In the genomic region with DNA sequence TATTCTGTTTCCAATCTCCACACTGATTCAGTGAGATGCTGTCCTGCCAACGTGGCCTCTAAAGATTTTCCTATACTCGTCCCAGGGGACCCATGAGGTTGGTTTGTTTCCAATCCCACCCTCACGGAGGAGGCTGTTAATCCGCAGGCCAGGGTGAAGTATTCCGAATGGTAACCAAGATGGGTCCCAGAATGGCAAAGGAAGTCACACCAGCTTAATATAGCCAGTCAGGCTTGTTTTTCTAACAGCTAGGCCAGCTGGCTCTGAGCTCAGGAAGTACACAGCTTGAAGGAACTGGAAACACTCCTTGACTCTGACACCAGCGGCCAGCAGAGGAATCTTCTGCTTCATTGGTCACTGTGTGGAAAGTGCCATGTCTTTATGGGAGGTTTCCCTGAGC, we compare ENCODE assay signal across 10 mouse cellular contexts. TPM values are rescaled to one million over a fixed set of nuclear protein-coding genes. Genes with fewer than 3 reads are reported as not detected.
DNase-seq lines count a peak whose midpoint lies in the region; ATAC-seq and TF ChIP-seq lines count a peak whose summit lies in the region.
"Had no signal": no experiment of that assay in that cellular context is flagged by ENCODE, and none has a peak within 500 bp of the region (broad histone marks: within the 10 kb centered on the region; RNA-seq: fewer than 3 reads in every experiment).

No protein-coding gene starts in this region.

- H3K9me3 ChIP-seq in limb, embryonic 14.5 days (ENCODE audit: control insufficient read depth, low read length) = no peaks in the 10 kb centered on the region
- H3K9me3 ChIP-seq in limb, embryonic 10.5 days (replicated peaks) = no peaks in the 10 kb centered on the region
- no peaks in the 10 kb centered on the region for H3K9me3 ChIP-seq in lung, postnatal 0 days (ENCODE audit: low read length)
- no peaks in the 10 kb centered on the region for H3K9me3 ChIP-seq in forebrain, embryonic 14.5 days (replicated peaks; ENCODE audit: control insufficient read depth, low read length)
- H3K9me3 ChIP-seq: hindbrain, embryonic 10.5 days; limb, embryonic 12.5 days had no signal

- no peaks in the 10 kb centered on the region for H3K4me1 ChIP-seq in limb, embryonic 14.5 days (ENCODE audit: control insufficient read depth, insufficient read depth, low read length)
- H3K4me1 ChIP-seq in limb, embryonic 10.5 days = peaks cover 9% of the 10 kb centered on the region
- no peaks in the 10 kb centered on the region for H3K4me1 ChIP-seq in lung, postnatal 0 days (ENCODE audit: insufficient read depth, low read depth, low read length)
- H3K4me1 ChIP-seq in forebrain, embryonic 14.5 days (ENCODE audit: control insufficient read depth, insufficient read depth, low read length) = no peaks in the 10 kb centered on the region
- H3K4me1 ChIP-seq: hindbrain, embryonic 10.5 days; limb, embryonic 12.5 days had no signal

- TF ChIP-seq EP300 in lung, postnatal 0 days (IDR thresholded peaks at IDR 0.05) = no peak

- no peaks in the 10 kb centered on the region for H3K27me3 ChIP-seq in limb, embryonic 14.5 days (ENCODE audit: control insufficient read depth, insufficient read depth, low read length)
- no peaks in the 10 kb centered on the region for H3K27me3 ChIP-seq in limb, embryonic 10.5 days (ENCODE audit: low read depth, poor library complexity, severe bottlenecking)
- H3K27me3 ChIP-seq in lung, postnatal 0 days (replicated peaks; ENCODE audit: insufficient read depth, low read length) = no peaks in the 10 kb centered on the region
- no peaks in the 10 kb centered on the region for H3K27me3 ChIP-seq in forebrain, embryonic 14.5 days (replicated peaks; ENCODE audit: control insufficient read depth, insufficient read depth, low read length)
- H3K27me3 ChIP-seq: limb, embryonic 12.5 days had no signal

- H3K4me2 ChIP-seq in limb, embryonic 14.5 days (replicated peaks; ENCODE audit: low read depth, low read length, severe bottlenecking) = no peak overlapping the region
- H3K4me2 ChIP-seq in lung, postnatal 0 days (replicated peaks; ENCODE audit: low read depth, low read length) = no peak overlapping the region
- H3K4me2 ChIP-seq in forebrain, embryonic 14.5 days (ENCODE audit: low read length) = no peak overlapping the region
- H3K4me2 ChIP-seq: limb, embryonic 12.5 days had no signal

- 56% methylated on average over 6 of the region's 6 CpGs for WGBS in limb, embryonic 14.5 days
- 82% methylated on average over 6 of the region's 6 CpGs for WGBS in limb, embryonic 10.5 days
- WGBS in lung, postnatal 0 days = 51% methylated on average over 6 of the region's 6 CpGs
- 75% methylated on average over 6 of the region's 6 CpGs for WGBS in forebrain, embryonic 14.5 days

- H3K27ac ChIP-seq in limb, embryonic 14.5 days (replicated peaks; ENCODE audit: low read depth, low read length) = no peak overlapping the region
- H3K27ac ChIP-seq in limb, embryonic 10.5 days = no peak overlapping the region
- no peak overlapping the region for H3K27ac ChIP-seq in lung, postnatal 0 days (ENCODE audit: low read length)
- no peak overlapping the region for H3K27ac ChIP-seq in forebrain, embryonic 14.5 days (ENCODE audit: low read depth, low read length)
- H3K27ac ChIP-seq: hindbrain, embryonic 10.5 days; limb, embryonic 12.5 days had no signal

- H3K4me3 ChIP-seq in limb, embryonic 14.5 days (replicated peaks; ENCODE audit: low read length) = no peak overlapping the region
- H3K4me3 ChIP-seq in limb, embryonic 10.5 days = no peak overlapping the region
- H3K4me3 ChIP-seq in lung, postnatal 0 days (ENCODE audit: low read depth, low read length) = no peak overlapping the region
- no peak overlapping the region for H3K4me3 ChIP-seq in forebrain, embryonic 14.5 days (ENCODE audit: low read depth, low read length)
- H3K4me3 ChIP-seq: hindbrain, embryonic 10.5 days; limb, embryonic 12.5 days had no signal

- H3K9ac ChIP-seq in limb, embryonic 14.5 days (ENCODE audit: low read depth, low read length, severe bottlenecking) = no peak overlapping the region
- no peak overlapping the region for H3K9ac ChIP-seq in lung, postnatal 0 days (replicated peaks; ENCODE audit: low read depth)
- no peak overlapping the region for H3K9ac ChIP-seq in forebrain, embryonic 14.5 days (ENCODE audit: low read length)
- H3K9ac ChIP-seq: limb, embryonic 12.5 days had no signal

- H3K36me3 ChIP-seq in limb, embryonic 14.5 days (ENCODE audit: control insufficient read depth, insufficient read depth, low read length) = no peaks in the 10 kb centered on the region
- no peaks in the 10 kb centered on the region for H3K36me3 ChIP-seq in limb, embryonic 10.5 days
- no peaks in the 10 kb centered on the region for H3K36me3 ChIP-seq in lung, postnatal 0 days (ENCODE audit: insufficient read depth, low read length)
- no peaks in the 10 kb centered on the region for H3K36me3 ChIP-seq in forebrain, embryonic 14.5 days (ENCODE audit: control insufficient read depth, insufficient read depth, low read length)
- H3K36me3 ChIP-seq: hindbrain, embryonic 10.5 days; limb, embryonic 12.5 days had no signal

- no peak for ATAC-seq in limb, embryonic 14.5 days (ENCODE audit: low FRiP score, low read depth)
- peak; percentile 69 for ATAC-seq in lung, postnatal 0 days
- ATAC-seq in forebrain, embryonic 14.5 days = no peak

- TF ChIP-seq CTCF in lung, postnatal 0 days (IDR thresholded peaks at IDR 0.05) = peak; percentile 14; the same call in 1 of the 2 replicates

- DNase-seq in limb, embryonic 14.5 days (ENCODE audit: low spot score) = peak; percentile 14
- no peak for DNase-seq in limb, embryonic 10.5 days (ENCODE audit: low spot score)
- peak; percentile 80 for DNase-seq in cerebellum, adult 11-12 months
- peak; percentile 27 for DNase-seq in heart, adult 8-10 months (ENCODE audit: low spot score)
- peak; percentile 69 for DNase-seq in lung, postnatal 0 days (ENCODE audit: low spot score)
- DNase-seq in embryo, embryonic 10.5 days (ENCODE audit: low spot score) = no peak
- DNase-seq in forebrain, embryonic 14.5 days (ENCODE audit: low spot score) = no peak
- no peak for DNase-seq in ovary, postnatal 10 days (ENCODE audit: low spot score)

- TF ChIP-seq POLR2A in limb, embryonic 14.5 days (IDR thresholded peaks at IDR 0.05; ENCODE audit: borderline replicate concordance, extremely low read depth, insufficient read depth, insufficient read length) = no peak

RNA-seq across cellular contexts. Expression of a gene that starts 42.5 kb away (rescaled TPM):
- polyA plus RNA-seq in limb, embryonic 14.5 days (2012; rRNA removed) = 26.8 and 31.3 TPM in 2 replicates
- polyA plus RNA-seq in limb, embryonic 14.5 days (2014; fragmentation: Nextera tagmentation; extraction: Ambion mirVana) = 59.8 and 67.6 TPM in 2 replicates
- 75.6 and 85.8 TPM in 2 replicates for polyA plus RNA-seq in limb, embryonic 10.5 days (2016; fragmentation: Nextera tagmentation; extraction: Ambion mirVana)
- 10 to 100 TPM in 3 of 4 experiments, 1 to 10 TPM in 1; 8.2 to 11.8 (median 10.6) TPM for total RNA-seq in heart, adult 8-10 months (2022)
- polyA plus RNA-seq in lung, postnatal 0 days (2015; fragmentation: Nextera tagmentation; extraction: Ambion mirVana) = 40.9 and 49.1 TPM in 2 replicates
- 57.6 and 59.0 TPM in 2 replicates for polyA plus RNA-seq in forebrain, embryonic 14.5 days (2014; fragmentation: Nextera tagmentation; extraction: Ambion mirVana)

RNA-seq across cellular contexts. Expression of a gene that starts 43.1 kb away (rescaled TPM):
- 37.4 and 41.3 TPM in 2 replicates for polyA plus RNA-seq in limb, embryonic 14.5 days (2012; rRNA removed)
- 22.6 and 23.3 TPM in 2 replicates for polyA plus RNA-seq in limb, embryonic 14.5 days (2014; fragmentation: Nextera tagmentation; extraction: Ambion mirVana)
- polyA plus RNA-seq in limb, embryonic 10.5 days (2016; fragmentation: Nextera tagmentation; extraction: Ambion mirVana) = 36.9 and 39.7 TPM in 2 replicates
- 10 to 100 TPM; 10.4 to 15.2 (median 11.9) TPM for total RNA-seq in heart, adult 8-10 months (2022)
- 10.0 and 11.3 TPM in 2 replicates for polyA plus RNA-seq in lung, postnatal 0 days (2015; fragmentation: Nextera tagmentation; extraction: Ambion mirVana)
- 9.7 and 10.1 TPM in 2 replicates for polyA plus RNA-seq in forebrain, embryonic 14.5 days (2014; fragmentation: Nextera tagmentation; extraction: Ambion mirVana)

RNA-seq across cellular contexts. Expression of a gene that starts 53.8 kb away (rescaled TPM):
- 4.3 and 5.1 TPM in 2 replicates for polyA plus RNA-seq in limb, embryonic 14.5 days (2012; rRNA removed)
- polyA plus RNA-seq in limb, embryonic 14.5 days (2014; fragmentation: Nextera tagmentation; extraction: Ambion mirVana) = 3.8 and 4.9 TPM in 2 replicates
- 0.13 and 0.20 TPM in 2 replicates for polyA plus RNA-seq in limb, embryonic 10.5 days (2016; fragmentation: Nextera tagmentation; extraction: Ambion mirVana)
- 10 to 100 TPM in 2 of 4 experiments, 1 to 10 TPM in 2; 6.1 to 16.6 (median 11.6) TPM for total RNA-seq in heart, adult 8-10 months (2022)
- 1.1 and 1.4 TPM in 2 replicates for polyA plus RNA-seq in lung, postnatal 0 days (2015; fragmentation: Nextera tagmentation; extraction: Ambion mirVana)
- 0.08 TPM in 1 of 2 replicates, not detected in the other for polyA plus RNA-seq in forebrain, embryonic 14.5 days (2014; fragmentation: Nextera tagmentation; extraction: Ambion mirVana)

Comparison
In these comparisons a context has a peak if more than half of its experiments do, and no peak if none do; other contexts are left out.
1. DNase-seq: peak in limb, embryonic 14.5 days (single experiment), cerebellum, adult 11-12 months (single experiment), heart, adult 8-10 months (single experiment) and lung, postnatal 0 days (single experiment); none in limb, embryonic 10.5 days (single experiment), embryo, embryonic 10.5 days (single experiment), forebrain, embryonic 14.5 days (single experiment) and ovary, postnatal 10 days (single experiment).